Mouse (Mus musculus): ENCODE results near the gene Gm11127.
"Not testable (repeated sequence)": the region's sequence is repeated elsewhere in the genome, so short reads cannot be mapped to it uniquely, and the experiment has no call there.

GRCm38 (mm10) chr17:36057927-36058326 lies 244 bp downstream of the Gm11127 start:
- TF ChIP-seq CTCF (IDR thresholded peaks at IDR 0.05; ENCODE audit: borderline replicate concordance, insufficient read depth, low read length); POLR2A (IDR thresholded peaks at IDR 0.05; ENCODE audit: low read depth, low read length): not testable (repeated sequence)
